Mouse (Mus musculus) layer of hippocampus, adult 9-10 months (tissue): Measurements from ENCODE around the gene Tacc3.

Experiments
- DNase-seq: peaks from one replicate; pipeline ENCODE4 v3.0.0; 2022; ENCODE audit warnings: low spot score

The Tacc3 gene

DNA sequence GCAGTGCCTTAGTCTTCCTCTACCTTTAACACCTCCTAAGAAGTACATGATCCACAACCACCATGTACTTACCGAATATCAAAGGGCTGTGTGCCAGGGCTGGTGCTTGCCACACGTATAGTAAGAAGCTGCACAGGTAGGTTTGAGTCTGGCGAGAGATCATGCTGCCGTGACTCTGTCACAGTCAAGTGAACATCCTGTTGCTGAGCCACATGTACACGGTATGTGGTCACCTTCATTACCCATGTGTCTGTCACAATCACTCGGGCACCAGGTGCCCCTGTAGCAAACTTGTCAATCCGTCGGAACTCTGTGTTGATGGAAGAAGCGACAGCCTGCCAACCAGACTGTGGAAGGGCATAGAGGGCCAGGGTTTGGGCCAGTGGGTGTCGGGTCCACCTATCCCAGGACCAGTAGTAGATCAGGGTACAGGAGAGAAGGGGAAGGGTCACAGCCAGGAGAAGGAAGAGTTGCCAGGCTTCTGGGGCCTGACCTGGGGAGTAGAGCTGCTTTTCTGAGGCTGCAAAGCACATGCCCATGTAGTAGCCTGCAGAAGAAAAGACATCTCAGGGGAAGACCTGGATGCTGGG is 2.6 kb upstream of the Tacc3 start:
- no peak for DNase-seq

DNA sequence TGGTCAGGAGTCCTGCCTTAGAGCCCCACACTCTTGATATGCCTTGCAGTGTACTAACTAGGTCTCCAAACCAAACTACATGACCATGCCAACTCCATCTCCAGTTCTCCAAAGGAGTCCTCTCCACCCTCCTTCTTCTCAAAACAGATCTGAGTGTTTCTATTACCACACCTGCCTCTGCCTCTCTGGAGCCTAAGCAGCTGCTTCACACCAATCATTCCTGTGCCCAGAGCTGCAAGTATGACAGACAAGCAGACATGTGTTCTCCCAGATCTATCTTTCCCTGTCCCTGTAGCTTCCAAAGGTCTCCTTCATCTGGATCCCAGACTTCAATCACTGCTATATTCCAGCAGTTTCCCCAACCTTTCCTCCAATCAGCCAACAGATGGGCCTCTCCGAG is 1.2 kb upstream of the Tacc3 start:
- no peak for DNase-seq

DNA sequence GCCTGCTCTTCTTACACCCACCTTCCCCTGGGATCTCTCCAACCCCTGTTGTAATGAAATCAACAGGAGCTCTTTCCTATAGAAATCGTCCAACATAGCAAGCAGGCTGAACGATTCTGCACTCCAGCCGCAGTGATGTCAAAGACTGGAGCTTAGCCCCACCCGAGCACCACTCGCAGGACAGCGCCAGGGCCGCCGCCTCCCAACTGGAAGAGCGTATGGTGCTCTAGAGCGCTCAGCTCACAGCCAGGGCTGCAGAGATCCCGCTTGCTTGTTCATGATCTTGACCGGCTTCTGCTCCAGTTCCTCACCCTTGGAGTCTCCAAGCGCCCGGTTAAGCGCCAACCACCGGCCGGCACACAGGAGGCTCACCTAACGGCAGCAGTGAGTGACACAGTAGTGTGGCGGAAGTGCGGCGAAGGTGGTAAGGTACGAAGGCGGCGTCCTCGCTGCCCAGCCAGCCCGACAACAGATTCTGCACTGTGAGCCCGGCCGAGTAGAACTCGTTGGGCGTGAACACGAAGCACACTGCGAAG is 609 bp upstream of the Tacc3 start:
- no peak for DNase-seq

DNA sequence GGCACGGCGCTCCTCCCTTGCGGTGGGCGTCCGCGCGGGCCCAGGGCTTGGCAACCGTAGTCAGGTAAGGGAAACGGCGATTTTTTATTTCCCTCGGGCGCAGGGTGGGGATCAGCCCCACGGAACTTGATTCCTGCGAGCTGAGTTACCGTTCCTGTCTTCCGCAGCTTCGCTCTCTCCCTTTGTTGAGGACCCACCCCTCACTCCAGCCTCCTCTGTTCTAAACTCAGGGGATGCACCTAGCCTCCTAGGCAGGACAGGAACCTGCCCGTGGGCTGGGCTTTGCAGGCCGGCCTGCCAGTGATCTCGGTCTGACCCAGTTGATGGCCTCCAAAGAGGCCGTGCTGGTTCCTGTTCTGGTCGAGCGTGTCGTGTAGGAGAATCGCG is 729 bp downstream of the Tacc3 start:
- no peak for DNase-seq

DNA sequence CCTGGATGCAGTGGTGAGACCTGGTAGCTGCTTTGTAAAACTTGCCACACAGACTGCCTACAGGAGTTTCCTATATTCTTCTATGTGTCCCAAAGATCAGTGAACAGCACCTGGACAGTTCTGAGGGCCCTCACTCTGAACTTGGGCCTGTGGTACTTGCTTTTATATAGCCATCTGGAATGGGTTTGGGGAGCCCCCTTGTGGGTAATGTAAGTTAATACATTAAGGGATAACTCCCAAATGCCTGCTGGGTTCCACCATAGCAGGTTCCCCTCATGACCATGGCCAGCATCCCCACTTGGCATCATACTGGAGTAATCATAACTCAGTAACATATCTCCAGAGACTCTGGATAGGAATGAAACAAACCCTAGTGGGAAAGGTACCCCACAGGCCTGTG is 10.3 kb downstream of the Tacc3 start:
- DNase-seq = no peak

DNA sequence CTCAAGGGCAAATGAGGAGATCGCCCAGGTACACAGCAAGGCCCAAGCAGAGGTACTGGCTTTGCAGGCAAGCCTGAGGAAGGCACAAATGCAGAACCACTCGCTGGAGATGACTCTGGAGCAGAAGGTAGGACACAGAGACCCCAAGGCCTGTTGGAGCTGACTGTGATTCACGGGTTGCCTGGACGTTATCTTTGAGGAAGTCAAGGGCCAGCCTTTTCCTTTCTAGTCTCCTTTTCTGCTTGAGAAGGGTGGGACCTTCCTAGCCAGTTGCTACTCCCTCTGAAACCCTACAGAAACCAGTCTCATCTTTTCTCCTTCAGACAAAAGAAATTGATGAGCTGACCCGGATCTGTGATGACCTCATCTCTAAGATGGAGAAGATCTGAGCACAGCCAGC is 13.7 kb downstream of the Tacc3 start:
- DNase-seq = no peak

DNA sequence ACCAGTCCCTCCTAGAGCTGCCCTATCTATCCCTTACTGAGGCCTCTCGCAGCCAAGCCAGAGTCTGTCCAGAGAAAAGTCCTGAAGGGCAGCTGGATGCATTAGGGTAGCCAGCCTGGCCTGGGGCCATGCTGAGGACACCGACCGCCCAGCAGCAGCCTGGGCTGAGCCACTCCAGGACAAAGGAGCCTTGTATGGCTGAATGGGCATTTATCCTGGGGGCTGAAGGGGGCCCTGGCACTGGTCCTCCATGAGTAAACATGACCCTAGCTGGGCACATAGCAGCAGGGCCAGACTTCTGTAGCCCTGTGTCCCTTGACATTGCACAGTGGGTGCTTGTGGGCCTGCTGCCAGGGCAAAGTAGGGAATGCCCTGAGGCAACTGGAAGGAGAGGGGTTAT is 16.5 kb downstream of the Tacc3 start:
- no peak for DNase-seq

DNA sequence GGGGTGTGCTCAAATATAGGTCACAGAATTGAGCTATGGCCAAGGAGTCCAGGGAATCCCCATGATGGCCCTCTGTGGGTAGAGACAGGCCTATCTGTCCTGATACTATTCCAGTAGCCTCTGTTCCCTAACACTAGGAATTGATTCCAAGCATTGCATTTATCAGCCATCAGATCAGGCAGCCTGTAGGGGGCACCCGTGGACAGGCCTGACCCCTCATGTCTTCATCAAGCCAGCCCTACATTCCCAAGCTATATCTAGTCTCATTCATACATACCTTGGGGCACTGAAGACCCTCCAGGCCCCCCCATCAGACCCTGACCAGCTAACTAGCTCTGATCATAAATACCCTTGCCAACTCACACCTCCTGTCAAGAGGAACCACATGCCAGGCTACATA is 18.0 kb downstream of the Tacc3 start:
- DNase-seq = no peak

DNA sequence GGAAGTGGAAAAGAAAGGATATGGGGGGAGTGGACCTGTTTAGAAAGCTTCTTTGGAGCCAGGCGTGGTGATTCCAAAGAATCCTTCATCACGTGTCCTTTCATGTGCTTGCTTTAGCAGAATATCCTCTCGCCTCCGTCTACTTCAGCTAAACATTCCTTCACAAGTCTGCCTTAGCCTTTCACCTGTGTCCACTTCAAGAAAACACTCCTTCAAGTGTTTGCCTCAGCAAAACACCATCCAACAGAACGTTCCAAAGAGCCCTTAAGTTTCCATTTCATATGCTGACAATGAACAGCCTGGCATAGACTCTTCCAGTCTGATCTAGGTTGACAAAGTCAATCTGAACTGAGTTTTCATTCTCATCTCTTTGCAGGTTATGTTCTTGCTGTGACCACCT is 20.3 kb downstream of the Tacc3 start:
- DNase-seq = no peak

DNA sequence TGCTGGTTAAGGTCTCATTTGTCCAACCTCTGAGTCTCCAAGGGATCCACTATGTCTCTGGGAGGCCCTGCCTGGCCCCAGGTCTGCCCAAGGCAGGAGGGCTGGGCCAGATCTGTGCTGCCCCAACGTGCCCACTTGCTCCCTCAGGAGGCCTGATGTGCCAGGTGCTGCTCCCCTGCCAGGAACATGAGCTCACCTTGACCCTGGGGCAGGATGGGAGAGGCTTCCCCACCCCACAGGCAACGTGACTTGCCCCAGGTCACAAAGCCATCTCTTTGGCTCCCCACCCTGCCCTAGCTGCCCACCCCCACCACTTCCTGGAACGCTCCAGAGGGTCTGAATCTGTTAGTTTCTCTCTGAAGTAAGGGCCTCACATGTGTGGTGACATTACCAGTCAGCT is 23.1 kb downstream of the Tacc3 start:
- no peak for DNase-seq

DNA sequence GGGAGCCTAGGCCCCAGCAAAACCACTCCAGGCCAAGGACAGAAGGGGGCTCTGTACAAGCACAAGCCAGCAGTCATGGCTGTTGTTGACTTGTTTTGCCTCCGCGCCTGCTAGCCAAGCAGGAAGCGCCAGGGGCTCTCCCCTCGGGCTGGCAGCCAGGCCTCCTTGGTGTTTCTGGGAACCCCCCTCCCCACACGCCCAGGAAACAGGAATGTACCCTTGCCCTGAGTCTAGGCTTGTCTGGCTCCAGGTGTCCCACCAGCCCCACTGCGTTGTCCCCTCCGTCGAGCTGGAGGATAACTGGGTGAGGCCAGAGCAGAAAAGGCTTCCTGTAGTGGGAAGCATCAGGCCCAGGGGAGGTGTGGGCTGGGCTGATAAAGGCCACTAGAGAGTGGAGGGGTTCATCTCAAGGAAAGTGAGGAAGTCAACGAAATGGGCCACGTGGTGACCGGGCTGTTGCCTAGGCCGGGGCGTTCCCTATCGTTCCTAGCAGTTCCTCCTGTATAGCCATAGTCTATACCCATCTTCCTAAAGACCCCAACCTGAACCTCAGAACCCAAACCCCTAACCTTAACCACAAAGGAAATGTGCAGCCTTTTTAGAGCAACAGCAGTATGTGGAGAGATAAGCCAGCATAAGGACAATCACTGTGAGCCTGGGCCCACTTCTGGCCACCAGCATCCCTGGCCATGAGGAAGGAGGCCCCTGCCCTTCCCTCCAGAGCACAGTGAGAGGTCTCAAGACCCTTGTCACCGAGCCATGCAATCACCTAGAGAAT is 23.9 kb downstream of the Tacc3 start:
- no peak for DNase-seq

DNA sequence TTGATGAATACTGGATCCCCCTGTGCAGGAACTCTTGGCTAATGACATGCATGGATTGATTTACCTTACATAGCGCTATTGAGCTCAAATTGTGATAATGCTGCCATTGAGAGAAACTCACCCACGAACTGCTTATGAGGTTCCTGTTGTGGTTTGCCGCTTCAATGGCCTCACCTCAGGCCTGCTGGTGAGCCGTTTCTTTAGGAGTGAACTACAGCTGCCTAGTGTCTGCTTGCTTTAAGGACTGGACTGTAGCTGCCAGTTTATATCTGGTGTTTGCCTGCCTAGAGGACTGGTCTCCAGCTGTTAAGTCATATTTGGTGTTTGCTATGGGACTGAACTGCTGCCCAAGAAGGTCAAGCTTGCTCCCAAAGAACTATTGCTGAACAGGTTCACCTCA is 25.0 kb downstream of the Tacc3 start:
- no peak for DNase-seq

DNA sequence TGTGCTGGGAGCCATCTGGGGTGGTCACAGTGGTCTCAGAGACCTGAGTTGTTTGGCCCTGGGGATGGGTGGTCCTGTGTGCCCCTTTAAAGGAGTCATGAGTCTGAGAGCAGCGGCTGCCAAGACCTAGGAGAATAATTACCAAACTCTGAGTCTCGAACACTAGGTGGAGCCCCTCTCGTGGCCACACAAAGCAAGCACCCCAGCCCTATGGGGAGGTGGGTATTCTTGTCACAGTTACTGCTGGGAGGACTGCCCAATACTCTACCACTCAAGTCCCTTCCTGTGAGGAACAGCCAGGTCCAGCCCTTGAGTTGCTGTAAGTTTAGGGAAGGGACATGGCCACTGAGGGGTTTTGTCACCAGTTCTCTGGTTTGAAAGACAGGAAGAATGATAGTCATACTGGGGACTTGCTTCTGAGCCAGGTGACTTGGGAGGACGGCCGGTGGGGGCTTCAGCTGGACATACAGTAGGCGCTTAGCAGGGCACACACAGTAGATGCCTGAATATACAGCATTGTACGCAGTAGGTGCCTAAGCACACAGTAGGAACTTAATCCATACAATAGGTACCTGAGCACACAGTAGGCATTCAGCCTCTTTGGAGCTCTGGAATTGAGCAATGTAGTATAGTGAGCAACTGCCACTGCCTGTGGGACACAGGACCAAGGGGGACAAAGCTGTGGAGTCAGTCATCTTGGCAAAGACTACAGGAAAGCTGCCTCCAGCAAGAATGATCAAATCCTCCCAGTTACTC is 26.1 kb downstream of the Tacc3 start:
- DNase-seq = no peak

DNA sequence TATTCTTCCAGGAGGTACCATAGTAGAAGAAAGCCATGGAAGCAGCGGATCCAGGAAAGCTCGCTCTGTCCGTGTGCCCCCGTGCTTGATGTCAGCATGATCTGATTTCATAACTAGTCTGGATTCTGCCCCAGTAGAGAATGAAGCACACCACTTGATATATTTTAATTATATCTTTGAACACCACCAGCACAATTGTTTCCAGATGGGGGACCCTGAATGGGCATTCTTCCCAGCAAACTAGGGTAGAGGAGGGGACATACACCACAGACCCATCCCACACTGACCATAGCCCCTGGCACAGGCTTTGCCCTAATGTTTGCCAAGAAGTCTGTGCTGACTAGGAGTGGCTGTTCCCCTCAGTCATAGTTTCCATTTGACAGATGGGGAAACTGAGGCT is 27.0 kb downstream of the Tacc3 start:
- no peak for DNase-seq

DNA sequence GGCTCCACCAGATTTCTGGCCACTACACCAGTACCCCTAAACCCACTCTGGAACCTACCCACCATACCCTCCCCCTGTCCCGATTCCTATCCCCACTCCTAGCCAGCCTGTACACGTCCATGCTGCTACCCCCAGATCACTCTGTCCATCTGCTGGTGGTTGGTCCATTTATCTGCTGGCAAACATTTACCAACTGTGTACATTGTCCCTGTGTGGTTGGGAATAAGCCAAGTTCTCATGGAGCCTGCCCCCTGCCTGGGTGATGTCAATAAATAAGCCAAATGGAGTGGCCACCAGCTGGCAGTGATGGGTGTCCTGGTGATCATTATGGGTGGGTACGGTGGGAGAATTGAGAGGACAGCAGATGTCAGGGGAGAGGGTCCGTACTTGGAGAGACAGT is 29.2 kb downstream of the Tacc3 start:
- no peak for DNase-seq

DNA sequence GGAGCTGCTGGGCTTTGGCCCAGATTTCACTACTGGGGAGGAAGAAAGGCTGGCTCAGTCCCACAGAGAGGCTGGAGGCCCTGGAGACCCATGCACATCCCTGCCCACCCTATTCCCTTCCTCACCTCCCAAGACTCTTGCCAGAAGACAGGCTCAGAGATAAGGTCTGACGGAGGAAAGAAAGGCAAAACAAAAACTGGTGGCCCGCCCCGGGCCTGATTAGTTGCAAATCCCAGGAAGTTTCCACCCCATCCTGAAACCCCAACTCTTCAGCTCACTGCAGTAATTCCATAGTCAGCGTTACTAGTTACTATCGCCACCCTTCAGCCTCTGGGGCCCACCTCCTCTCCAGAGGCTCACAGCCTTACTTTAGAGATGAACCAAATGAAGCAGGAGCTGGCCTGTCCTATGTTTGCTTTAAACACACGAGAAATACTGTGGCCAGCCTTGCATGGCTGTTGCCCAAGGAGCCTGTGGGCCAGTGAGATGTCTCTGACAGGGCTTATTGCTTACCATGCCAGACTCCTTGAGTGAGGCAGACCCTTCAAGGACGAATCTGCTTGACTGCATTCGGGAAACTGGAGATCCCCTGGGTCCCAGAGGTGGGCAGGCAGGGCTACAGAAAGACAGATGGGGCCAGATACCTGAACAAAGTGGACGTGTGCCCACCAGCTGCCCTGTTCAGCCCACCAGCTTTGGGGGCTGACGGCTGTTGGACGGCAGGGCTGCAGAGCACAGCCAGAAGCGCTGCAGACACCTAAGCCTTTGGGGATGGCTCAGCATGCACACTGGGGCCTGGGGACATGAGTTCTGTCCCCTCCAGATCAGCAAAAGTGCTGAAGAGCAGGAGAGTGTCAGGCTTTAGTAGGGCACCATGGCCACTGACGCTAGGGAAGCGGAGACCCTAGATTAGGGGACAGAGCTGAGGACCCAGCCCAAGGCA is 30.6 kb downstream of the Tacc3 start:
- no peak for DNase-seq

DNA sequence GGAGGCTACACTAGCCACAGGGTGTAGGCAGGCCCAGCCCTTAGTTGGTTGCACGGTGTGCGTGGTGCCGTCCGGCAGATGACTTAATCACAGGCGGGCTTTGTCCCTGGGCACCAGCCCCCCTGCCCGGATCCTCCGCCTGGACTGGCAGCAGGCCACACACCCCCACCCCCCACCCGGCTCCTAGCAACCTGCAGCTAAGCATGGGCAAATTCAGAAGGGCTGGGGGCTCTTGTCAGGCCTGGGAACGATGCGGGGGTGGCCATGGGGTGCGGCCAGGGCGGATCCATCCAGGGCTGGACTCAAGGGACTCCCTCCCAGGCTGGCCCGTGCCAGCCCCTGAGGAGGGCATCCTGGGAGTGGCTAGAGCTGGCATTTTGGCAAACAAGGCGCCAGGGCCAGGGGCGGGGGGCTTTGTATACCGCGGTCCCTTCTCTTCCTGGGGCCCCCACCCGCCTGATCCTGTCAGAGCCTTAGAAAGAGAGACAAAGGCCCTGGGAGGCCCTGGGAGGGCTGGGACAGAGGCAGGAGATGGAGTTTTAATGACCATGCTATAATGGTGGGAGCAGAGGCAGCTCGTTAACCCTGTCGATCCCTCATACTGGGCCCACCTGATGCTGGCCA is 31.4 kb downstream of the Tacc3 start:
- DNase-seq = no peak

DNA sequence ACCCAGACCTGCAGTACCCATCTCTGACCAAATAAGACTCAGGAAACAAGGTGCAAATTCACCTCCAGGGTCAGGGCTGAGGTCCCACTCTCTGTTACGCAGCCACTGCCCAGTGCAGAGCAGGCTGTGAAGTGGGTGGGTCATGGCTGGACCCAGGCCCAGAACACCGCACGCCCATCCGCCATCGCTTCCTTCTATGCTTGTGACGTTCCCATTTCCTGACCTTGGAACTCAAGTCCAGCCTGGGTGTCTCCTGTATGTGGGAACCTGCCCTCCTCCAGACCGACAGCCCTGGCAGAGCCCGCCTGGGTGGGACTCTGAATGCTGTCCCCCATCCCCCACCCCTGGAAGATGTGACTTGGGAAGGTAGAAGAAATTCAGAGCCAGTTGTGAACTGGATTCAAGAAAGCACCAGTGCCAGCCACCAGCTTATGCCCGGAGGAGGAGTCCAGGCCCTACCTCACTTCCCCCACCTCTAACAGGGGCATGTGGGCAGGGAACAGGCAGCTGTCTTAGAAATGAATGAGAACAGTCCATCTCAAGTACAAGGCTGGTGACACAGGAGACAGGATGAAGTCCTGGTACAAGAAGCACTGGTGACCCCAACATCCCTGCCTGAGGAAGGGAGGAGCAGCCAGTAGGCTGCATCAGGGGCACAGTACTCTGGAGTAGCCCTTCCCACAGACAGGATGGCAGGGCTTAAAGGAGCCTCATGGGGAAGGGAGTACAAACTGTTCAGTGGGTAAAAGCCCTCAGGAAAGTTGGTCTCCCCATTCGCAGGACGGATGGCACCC is 32.1 kb downstream of the Tacc3 start:
- no peak for DNase-seq

DNA sequence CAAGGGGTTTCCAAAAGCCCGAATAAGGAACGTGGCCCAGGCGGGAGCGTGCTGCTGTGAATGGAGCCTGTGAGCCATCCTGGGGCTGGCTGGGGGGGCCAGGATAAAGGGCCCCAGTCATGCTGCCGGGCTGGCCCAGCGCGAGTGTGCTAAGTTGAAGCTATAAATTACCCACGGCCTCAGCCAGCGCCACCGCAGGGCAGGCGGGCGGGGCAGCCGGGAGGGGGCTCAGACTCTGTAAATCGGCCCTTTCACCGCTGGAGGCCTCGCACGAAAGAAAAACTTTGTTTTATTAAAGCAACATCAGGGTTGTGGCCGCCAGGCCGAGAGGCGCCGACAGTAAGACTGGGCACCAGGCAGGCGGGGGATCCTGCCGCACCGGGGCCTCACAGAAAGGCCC is 34.5 kb downstream of the Tacc3 start:
- no peak for DNase-seq

DNA sequence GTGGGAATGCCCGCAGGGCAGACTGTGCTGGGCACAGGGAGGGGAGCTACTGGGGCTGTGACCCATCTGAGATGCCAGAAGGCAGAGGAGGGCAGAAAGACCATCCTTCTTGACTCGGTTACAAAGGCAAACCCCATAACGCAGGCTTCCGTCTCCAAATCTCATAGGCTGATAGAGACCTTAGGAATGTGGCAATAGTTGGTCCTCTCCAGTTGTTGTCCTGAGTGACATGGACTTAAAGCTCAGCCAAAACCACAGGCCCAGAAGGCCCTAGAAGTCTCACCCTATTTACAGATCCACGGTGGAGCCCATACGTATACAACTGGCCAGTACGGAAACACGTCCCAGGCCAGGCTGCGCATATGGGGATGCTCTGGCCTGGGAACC is 36.5 kb downstream of the Tacc3 start:
- no peak for DNase-seq
